Mouse (Mus musculus): ENCODE measurements around the gene Pomgnt2.

- no peak for TF ChIP-seq POLR2A (IDR thresholded peaks at IDR 0.05; ENCODE audit: extremely low read depth, insufficient read depth, low read length)
- no peak for TF ChIP-seq CTCF (IDR thresholded peaks at IDR 0.05; ENCODE audit: extremely low read depth, insufficient read depth, low read length)
Measured at GRCm38 (mm10) chr9:122022776-122023175, 25.9 kb upstream of the Pomgnt2 start.
